Mouse (Mus musculus): Measurements from ENCODE around the gene Ppm1a.

The Ppm1a gene

GRCm38 (mm10) chr12:72757086-72757485 is at the start of gene Ppm1a:
Ppm1a (plus strand) TSS chr12:72757455.
- DNase-seq (ENCODE audit: low read depth): peak; percentile 62

- no peak for DNase-seq (ENCODE audit: low read depth)
Measured at GRCm38 (mm10) chr12:72709981-72710380, 47.3 kb upstream of the Ppm1a start.

- no peak for DNase-seq (ENCODE audit: low read depth)
Measured at GRCm38 (mm10) chr12:72714896-72715295, 42.4 kb upstream of the Ppm1a start.

- no peak for DNase-seq (ENCODE audit: low read depth)
Measured at GRCm38 (mm10) chr12:72715846-72716245, 41.4 kb upstream of the Ppm1a start.

- DNase-seq (ENCODE audit: low read depth): no peak
Measured at GRCm38 (mm10) chr12:72719046-72719445, 38.2 kb upstream of the Ppm1a start.

- no peak for DNase-seq (ENCODE audit: low read depth)
Measured at GRCm38 (mm10) chr12:72719452-72720087, 37.7 kb upstream of the Ppm1a start.

GRCm38 (mm10) chr12:72721710-72722109 is 35.5 kb upstream of the Ppm1a start:
- DNase-seq (ENCODE audit: low read depth): no peak

- no peak for DNase-seq (ENCODE audit: low read depth)
Measured at GRCm38 (mm10) chr12:72723965-72724364, 33.3 kb upstream of the Ppm1a start.

GRCm38 (mm10) chr12:72727021-72727420 is 30.2 kb upstream of the Ppm1a start:
- DNase-seq (ENCODE audit: low read depth): no peak

GRCm38 (mm10) chr12:72727611-72728010 is 29.6 kb upstream of the Ppm1a start:
- DNase-seq (ENCODE audit: low read depth): peak; percentile 42

GRCm38 (mm10) chr12:72734112-72734511 is 23.1 kb upstream of the Ppm1a start:
- no peak for DNase-seq (ENCODE audit: low read depth)

- no peak for DNase-seq (ENCODE audit: low read depth)
Measured at GRCm38 (mm10) chr12:72741176-72741575, 16.1 kb upstream of the Ppm1a start.

- DNase-seq (ENCODE audit: low read depth): peak; percentile 49
Measured at GRCm38 (mm10) chr12:72744803-72745360, 12.4 kb upstream of the Ppm1a start.

GRCm38 (mm10) chr12:72745486-72745885 is 11.8 kb upstream of the Ppm1a start:
- no peak for DNase-seq (ENCODE audit: low read depth)

GRCm38 (mm10) chr12:72748341-72748740 is 8.9 kb upstream of the Ppm1a start:
- peak; percentile 77 for DNase-seq (ENCODE audit: low read depth)

GRCm38 (mm10) chr12:72748841-72749240 is 8.4 kb upstream of the Ppm1a start:
- no peak for DNase-seq (ENCODE audit: low read depth)

GRCm38 (mm10) chr12:72749500-72749899 is 7.8 kb upstream of the Ppm1a start:
- DNase-seq (ENCODE audit: low read depth): no peak

- DNase-seq (ENCODE audit: low read depth): no peak
Measured at GRCm38 (mm10) chr12:72750016-72750415, 7.2 kb upstream of the Ppm1a start.

- DNase-seq (ENCODE audit: low read depth): no peak
Measured at GRCm38 (mm10) chr12:72750606-72751005, 6.6 kb upstream of the Ppm1a start.

GRCm38 (mm10) chr12:72757596-72757995 is 341 bp downstream of the Ppm1a start:
- DNase-seq (ENCODE audit: low read depth): no peak

GRCm38 (mm10) chr12:72759956-72760355 is 2.7 kb downstream of the Ppm1a start:
- no peak for DNase-seq (ENCODE audit: low read depth)

GRCm38 (mm10) chr12:72760376-72761229 is 3.3 kb downstream of the Ppm1a start:
- DNase-seq (ENCODE audit: low read depth): peak; percentile 95

- DNase-seq (ENCODE audit: low read depth): no peak
Measured at GRCm38 (mm10) chr12:72761230-72761648, 4.0 kb downstream of the Ppm1a start.
